Mouse (Mus musculus) lung, adult 2 months (tissue): ENCODE measurements at regions not wholly inside any gene's neighbourhood (a gene's known extent, or its start where the extent isn't known, plus 50 kb on each side); places are given as distances from the start of the nearest gene placed in this dataset.
A peak's percentile ranks its signal among the peaks of the same experiment; 100 is the strongest.

Experiments
- DNase-seq: peaks from one replicate; pipeline ENCODE4 v3.0.0; 2022
- H3K4me1 ChIP-seq: fragments of 200-500 bp; 2 replicates; pipeline ENCODE4 v1.6.1; 2011; ENCODE audit warnings: low read length; ENCODE audit not compliant: control insufficient read depth, insufficient read depth
- H3K4me3 ChIP-seq: fragments of 200-500 bp; replicated peaks from 2 replicates; pipeline ENCODE3; 2011; ENCODE audit warnings: low read depth, mild to moderate bottlenecking, control low read depth, low read length; ENCODE audit errors: extremely low read depth
- CTCF ChIP-seq: fragments of 200-500 bp; IDR thresholded peaks from 2 replicates; pipeline ENCODE4 v1.5.1; 2011; ENCODE audit warnings: mild to moderate bottlenecking, low read length, control low read depth; ENCODE audit not compliant: insufficient read depth
- POLR2A ChIP-seq: fragments of 200-500 bp; IDR thresholded peaks from 2 replicates; pipeline ENCODE4 v1.6.1; 2011; ENCODE audit warnings: low read depth, mild to moderate bottlenecking, control low read depth, low read length, borderline replicate concordance; ENCODE audit errors: extremely low read depth
- WGBS: fragments of 180-500 bp; shearing (Covaris S2); methylation state at CpG from one replicate; pipeline ENCODE4 v1.1.7; 2018; 5-methylcytosine and 5-hydroxymethylcytosine counted together

DNA sequence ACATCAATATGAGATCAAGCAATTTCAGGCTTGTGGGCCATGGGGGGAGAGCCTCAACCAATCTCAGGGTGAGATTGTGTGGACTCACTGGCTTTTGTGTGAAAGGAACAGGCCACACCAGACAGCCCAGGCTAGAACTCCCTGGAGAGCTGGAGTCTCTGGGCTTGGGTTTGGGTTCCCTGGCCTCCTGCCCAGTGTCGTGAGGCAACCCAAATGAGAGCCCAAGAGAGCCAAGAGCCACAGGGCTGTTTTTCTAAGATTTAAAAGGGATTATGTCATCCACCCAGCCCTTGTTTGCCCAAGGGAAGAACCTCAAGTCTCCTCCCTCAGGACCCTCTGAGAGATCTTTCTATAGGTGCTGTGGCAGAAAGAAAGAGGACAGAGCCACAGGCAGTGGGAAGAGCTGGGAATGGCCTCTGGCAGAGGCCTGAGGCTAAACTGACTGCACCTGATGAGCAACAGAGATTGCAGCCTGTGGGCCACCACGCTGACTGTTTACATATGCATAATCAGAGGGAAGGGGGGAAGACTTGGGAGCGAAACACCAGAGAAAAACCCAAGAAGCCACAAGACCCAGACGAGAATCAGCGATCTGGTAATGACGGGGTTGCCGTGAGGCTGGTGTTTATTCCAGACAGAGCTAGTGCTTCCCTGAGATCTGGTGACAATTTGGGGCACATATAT lies 92.1 kb downstream of the Bcl2l11 start:
- DNase-seq, result peak; percentile 28
- WGBS, result 71% methylated on average over 7 of the region's 7 CpGs
- H3K4me1 ChIP-seq, result peaks cover 2% of the 10 kb centered on the region; the same call in 1 of the 2 replicates
- H3K4me3 ChIP-seq, result no peak overlapping the region
- TF ChIP-seq POLR2A (no peak), CTCF (no peak)

DNA sequence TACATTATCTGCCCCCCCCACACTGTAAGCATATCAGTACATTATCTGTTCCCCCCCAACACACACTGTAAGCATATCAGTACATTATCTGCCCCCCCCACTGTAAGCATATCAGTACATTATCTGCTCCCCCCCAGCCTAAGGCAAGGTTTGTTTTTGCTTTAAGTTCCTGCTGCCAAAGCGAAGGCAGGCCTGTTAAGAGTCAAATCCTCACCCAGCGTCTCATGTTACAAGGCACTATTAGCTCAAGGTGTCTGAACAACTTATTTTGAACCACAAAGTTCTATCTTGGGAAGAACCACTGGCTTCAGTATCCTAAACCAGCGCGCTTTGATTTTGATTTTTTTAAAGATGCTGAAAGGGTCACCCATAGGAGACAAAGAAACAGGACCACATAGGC lies 93.1 kb downstream of the Bcl2l11 start:
- no peak for DNase-seq
- WGBS, result 80% methylated on average over 4 of the region's 4 CpGs
- no peak overlapping the region for H3K4me3 ChIP-seq
- H3K4me1 ChIP-seq, result peaks cover 2% of the 10 kb centered on the region; the same call in 1 of the 2 replicates
- TF ChIP-seq CTCF (no peak), POLR2A (no peak)

DNA sequence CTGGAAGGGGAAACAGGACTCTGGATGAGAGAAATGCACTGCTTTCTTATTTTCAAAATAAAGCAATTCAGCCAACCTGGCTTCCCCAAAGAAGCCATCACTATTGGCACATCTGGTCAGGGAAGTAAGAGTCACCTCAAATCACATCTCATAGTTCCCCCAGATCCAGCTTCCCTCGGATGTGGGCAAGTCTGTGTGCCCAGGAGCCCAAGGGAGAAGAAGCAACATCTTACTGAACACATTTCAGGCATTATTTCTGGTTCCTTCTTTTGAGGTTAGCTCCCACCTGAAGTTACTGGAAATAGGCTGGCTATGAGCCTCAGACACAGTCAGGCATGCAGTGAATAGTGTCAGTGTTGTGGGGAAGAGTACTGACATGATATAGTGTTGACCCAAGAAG lies 95.2 kb downstream of the Bcl2l11 start:
- H3K4me3 ChIP-seq, result no peak overlapping the region
- WGBS, result 69% methylated on average over 1 of the region's 1 CpGs
- TF ChIP-seq CTCF (no peak), POLR2A (no peak)
- no peak for DNase-seq
- H3K4me1 ChIP-seq, result peaks cover 2% of the 10 kb centered on the region; the same call in 1 of the 2 replicates

DNA sequence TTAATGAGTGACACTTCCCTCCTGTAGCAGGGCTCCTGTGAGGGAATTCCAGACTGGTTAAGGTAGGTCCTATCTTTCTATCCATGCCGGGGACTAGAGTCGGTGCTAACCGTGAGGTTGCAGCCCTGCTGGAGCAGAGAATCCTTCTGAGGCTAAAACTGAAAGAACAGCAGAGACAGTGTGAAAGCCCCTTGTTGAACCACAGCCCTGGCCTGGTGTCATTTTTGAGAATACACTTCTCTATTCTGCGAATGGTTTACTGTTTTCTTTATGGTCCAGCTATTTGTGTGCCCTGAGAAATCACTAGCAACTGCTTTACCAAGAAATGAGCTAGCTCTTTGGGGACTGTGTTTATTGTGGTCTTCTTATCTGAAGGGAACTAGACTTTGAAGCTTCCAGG lies 95.8 kb downstream of the Bcl2l11 start:
- DNase-seq, result no peak
- no peak for TF ChIP-seq POLR2A
- TF ChIP-seq CTCF, result no peak
- no peak overlapping the region for H3K4me3 ChIP-seq
- 77% methylated on average over 4 of the region's 4 CpGs for WGBS
- peaks cover 2% of the 10 kb centered on the region; the same call in 1 of the 2 replicates for H3K4me1 ChIP-seq

DNA sequence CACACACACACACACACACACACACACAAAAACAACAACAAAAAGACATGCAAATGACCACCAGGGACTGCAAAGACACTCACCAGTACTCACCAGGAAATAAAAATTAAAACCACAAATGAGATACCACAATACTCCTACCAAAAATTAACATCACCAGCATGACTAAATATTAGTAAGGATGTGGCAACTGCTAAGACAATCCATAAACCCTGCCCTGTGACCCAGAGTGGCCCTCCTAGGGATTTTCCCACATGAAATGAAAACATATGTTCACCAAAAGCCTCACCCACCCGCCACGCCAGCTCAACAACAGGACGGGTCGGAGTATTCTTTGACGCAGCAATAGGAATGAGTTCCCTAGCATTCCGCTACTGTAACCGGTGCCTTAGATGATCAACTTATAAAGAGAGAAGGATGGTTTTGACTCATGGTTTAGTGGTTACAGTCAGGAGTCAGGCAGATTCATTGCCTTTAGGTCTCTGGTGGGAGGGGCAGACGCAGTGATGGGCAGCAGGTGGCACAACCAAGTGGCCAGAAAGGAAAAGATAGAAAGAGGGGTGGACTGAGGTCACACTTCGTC lies 100.7 kb downstream of the Bcl2l11 start:
- DNase-seq, result no peak
- TF ChIP-seq POLR2A (no peak), CTCF (no peak)
- Histone ChIP-seq H3K4me3 (no peak overlapping the region), H3K4me1 (no peaks in the 10 kb centered on the region)
- 93% methylated on average over 9 of the region's 9 CpGs for WGBS

DNA sequence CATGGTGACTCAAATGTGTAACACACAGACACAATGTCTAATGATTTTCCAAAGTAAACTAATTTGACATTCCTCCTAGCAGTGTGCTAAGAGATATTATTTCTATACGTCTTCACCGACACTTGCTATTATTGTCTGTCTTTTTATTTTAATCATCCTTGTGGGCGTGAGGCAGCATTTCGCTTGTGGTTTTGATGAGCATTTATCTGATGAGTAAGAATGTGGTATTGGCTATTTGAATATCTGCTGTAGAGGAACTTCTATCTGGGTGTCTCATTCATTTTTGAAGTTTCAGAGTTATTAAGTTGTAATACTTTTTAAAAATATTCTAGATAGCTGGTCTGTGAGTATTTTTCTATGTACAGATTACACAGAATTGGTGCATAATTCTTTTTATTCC lies 103.9 kb downstream of the Bcl2l11 start:
- 97% methylated on average over 4 of the region's 4 CpGs for WGBS

DNA sequence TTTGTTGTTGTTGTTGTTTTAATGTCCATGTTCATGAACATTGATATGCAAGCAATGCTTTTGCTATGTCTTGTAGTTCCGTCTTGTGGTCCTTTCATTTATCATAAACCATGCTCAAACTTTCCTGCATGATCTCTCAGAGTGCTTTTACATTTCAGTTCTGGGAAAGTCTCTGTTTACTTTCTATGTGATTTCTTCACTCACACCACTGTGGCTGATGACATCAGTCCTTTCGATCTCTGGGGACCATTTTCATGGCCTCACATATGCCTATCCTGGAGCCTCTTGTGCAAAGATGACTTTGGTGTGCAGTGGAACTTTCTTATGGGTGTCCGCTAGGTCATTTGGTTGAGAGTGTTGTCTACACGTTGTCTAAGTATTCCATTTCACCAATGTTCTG lies 105.1 kb downstream of the Bcl2l11 start:
- TF ChIP-seq CTCF, result no peak
- TF ChIP-seq POLR2A, result no peak
- no peak overlapping the region for H3K4me3 ChIP-seq
- no peak for DNase-seq
- 82% methylated on average over 4 of the region's 4 CpGs for WGBS
- H3K4me1 ChIP-seq, result no peaks in the 10 kb centered on the region; the same call in 1 of the 2 replicates

More for the DNA sequence above, 103.9 kb downstream of the Bcl2l11 start:
- no peak for TF ChIP-seq POLR2A
- TF ChIP-seq CTCF, result no peak
- Histone ChIP-seq H3K4me1 (no peaks in the 10 kb centered on the region; the same call in 1 of the 2 replicates), H3K4me3 (no peak overlapping the region)
- no peak for DNase-seq

DNA sequence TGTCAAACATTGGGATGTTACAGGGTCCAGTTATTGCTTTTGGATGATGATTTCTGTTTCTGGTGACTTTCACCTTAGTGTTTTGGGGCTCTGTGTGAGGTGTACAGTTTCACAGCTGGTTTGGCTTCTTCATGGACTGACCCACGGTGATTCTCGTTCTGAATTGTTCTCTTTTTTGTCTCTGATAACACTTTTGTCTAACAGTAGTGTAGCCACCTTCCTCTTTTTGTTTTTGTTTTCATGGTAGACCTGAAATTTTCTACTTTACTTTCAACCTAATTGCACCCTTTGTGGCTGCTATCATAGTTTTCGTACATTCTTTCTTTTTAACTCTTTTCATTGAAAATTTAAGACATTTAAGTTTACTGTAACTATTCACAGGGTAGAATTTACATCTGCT lies 105.5 kb downstream of the Bcl2l11 start:
- no peak for TF ChIP-seq POLR2A
- TF ChIP-seq CTCF, result no peak
- WGBS, result 89% methylated on average over 3 of the region's 3 CpGs
- DNase-seq, result no peak
- no peak overlapping the region for H3K4me3 ChIP-seq
- H3K4me1 ChIP-seq, result no peaks in the 10 kb centered on the region; the same call in 1 of the 2 replicates

DNA sequence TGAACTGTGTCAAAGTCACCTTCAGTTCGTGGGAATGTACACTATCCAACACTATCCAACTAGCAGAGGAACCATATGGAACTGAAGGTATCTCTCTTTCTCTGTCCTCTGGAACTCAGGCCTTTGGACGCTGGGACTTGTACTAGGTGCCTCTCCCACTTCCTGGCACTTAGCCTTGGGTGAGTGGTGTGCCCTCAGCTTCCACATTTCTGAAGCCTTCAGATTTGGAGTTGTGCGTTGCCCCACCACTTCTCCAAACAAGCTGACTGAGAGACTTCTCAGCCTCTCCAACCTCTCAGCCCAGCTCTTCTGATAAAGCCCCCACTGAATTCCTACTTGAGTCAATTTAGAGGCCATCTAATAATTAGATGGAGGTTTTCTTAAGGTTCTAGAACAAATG lies 106.2 kb downstream of the Bcl2l11 start:
- WGBS, result 57% methylated on average over 3 of the region's 3 CpGs
- DNase-seq, result no peak
- Histone ChIP-seq H3K4me1 (no peaks in the 10 kb centered on the region; the same call in 1 of the 2 replicates), H3K4me3 (no peak overlapping the region)
- no peak for TF ChIP-seq POLR2A
- no peak for TF ChIP-seq CTCF

DNA sequence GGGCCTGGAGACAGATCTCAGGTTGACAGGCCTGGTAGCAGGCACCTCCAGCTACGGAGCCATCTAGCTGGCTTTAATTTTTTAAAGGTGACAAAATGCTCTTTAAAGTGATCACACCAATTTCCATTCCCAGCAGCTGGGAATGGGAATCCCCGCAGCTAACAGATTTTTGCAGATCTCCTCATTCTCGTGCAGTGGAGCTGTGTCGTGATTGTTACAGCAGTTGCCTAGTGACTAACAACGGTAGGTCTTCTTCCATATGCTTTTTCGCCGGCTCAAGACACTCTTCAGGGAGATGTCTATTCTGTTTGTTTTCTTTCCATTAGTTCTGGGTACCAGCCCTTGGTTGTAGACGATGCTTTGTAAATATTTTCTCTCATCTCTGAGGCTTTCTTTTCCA lies 109.3 kb downstream of the Bcl2l11 start:
- H3K4me3 ChIP-seq, result no peak overlapping the region
- no peaks in the 10 kb centered on the region; the same call in 1 of the 2 replicates for H3K4me1 ChIP-seq
- DNase-seq, result no peak
- WGBS, result 77% methylated on average over 8 of the region's 8 CpGs
- no peak for TF ChIP-seq CTCF
- TF ChIP-seq POLR2A, result no peak
